Mouse (Mus musculus) embryonic fibroblast, embryonic 13.5 days (primary cell): ENCODE results near the gene Treh. TPM values are rescaled to one million over a fixed set of nuclear protein-coding genes. Genes with fewer than 3 reads are reported as not detected.

Source experiments
- H3K27ac ChIP-seq: 2 replicates; pipeline ENCODE4 v1.5.1; 2012; ENCODE audit warnings: low read length, control low read depth, inconsistent platforms; ENCODE audit not compliant: insufficient read depth
- H3K4me1 ChIP-seq: 2 replicates; pipeline ENCODE4 v1.6.1; 2011; ENCODE audit warnings: low read length; ENCODE audit not compliant: control insufficient read depth, insufficient read depth
- H3K4me3 ChIP-seq: 2 replicates; pipeline ENCODE4 v1.5.1; 2011; ENCODE audit warnings: mild to moderate bottlenecking, control low read depth, low read length; ENCODE audit not compliant: insufficient read depth
- CTCF ChIP-seq: IDR thresholded peaks from 2 replicates; pipeline ENCODE4 v1.5.1; 2011; ENCODE audit warnings: mild to moderate bottlenecking, control low read depth, low read length, moderate library complexity, borderline replicate concordance; ENCODE audit not compliant: insufficient read depth
- POLR2A ChIP-seq: IDR thresholded peaks from 2 replicates; pipeline ENCODE4 v1.6.1; 2011; ENCODE audit warnings: low read depth, mild to moderate bottlenecking, control low read depth, low read length, moderate library complexity
- polyA plus RNA-seq: library from polyadenylated mRNA; stranded (reverse); fragments of >200 nt; gene quantifications from 2 replicates; pipeline ENCODE4 v1.2.4, GENCODE M21; 2011; ENCODE audit warnings: low read depth; ENCODE audit not compliant: missing spikeins, insufficient read length

Treh gene
- polyA plus RNA-seq, 1 experiment = not detected

- Histone ChIP-seq H3K4me3 (no peak overlapping the region), H3K4me1 (no peaks in the 10 kb centered on the region), H3K27ac (no peak overlapping the region)
- TF ChIP-seq POLR2A = no peak
- TF ChIP-seq CTCF = no peak
These were observed 24.8 kb downstream of the Treh start for GRCm38 (mm10) chr9:44697866-44698265.

GRCm38 (mm10) chr9:44699196-44699595, 26.2 kb downstream of the Treh start:
- Histone ChIP-seq H3K4me1 (no peaks in the 10 kb centered on the region), H3K4me3 (no peak overlapping the region), H3K27ac (no peak overlapping the region)
- TF ChIP-seq CTCF (no peak), POLR2A (no peak)

GRCm38 (mm10) chr9:44699730-44700129, 26.7 kb downstream of the Treh start:
- Histone ChIP-seq H3K4me1 (no peaks in the 10 kb centered on the region), H3K4me3 (no peak overlapping the region), H3K27ac (no peak overlapping the region)
- TF ChIP-seq CTCF = no peak
- no peak for TF ChIP-seq POLR2A

- H3K4me1 ChIP-seq = peaks cover 8% of the 10 kb centered on the region
- TF ChIP-seq CTCF (no peak), POLR2A (no peak)
- no peak overlapping the region for H3K4me3 ChIP-seq
- H3K27ac ChIP-seq = no peak overlapping the region
These were observed 34.9 kb downstream of the Treh start for GRCm38 (mm10) chr9:44707749-44708428.

GRCm38 (mm10) chr9:44708429-44708765, 35.4 kb downstream of the Treh start:
- Histone ChIP-seq H3K4me1 (peaks cover 8% of the 10 kb centered on the region), H3K27ac (no peak overlapping the region), H3K4me3 (peak overlapping the region; percentile 12; the same call in 1 of the 2 replicates)
- TF ChIP-seq CTCF = no peak
- no peak for TF ChIP-seq POLR2A

GRCm38 (mm10) chr9:44708925-44709324, 35.9 kb downstream of the Treh start:
- Histone ChIP-seq H3K4me3 (peak overlapping the region; percentile 12; the same call in 1 of the 2 replicates), H3K4me1 (peaks cover 8% of the 10 kb centered on the region), H3K27ac (no peak overlapping the region)
- TF ChIP-seq POLR2A (no peak), CTCF (no peak)

- no peak overlapping the region for H3K4me3 ChIP-seq
- peak; percentile 56; the same call in 1 of the 2 replicates for TF ChIP-seq CTCF
- no peak for TF ChIP-seq POLR2A
- no peak overlapping the region for H3K27ac ChIP-seq
- H3K4me1 ChIP-seq = peaks cover 8% of the 10 kb centered on the region
These were observed 36.6 kb downstream of the Treh start for GRCm38 (mm10) chr9:44709600-44709999.

GRCm38 (mm10) chr9:44710213-44710612, 37.2 kb downstream of the Treh start:
- Histone ChIP-seq H3K4me3 (no peak overlapping the region), H3K27ac (no peak overlapping the region), H3K4me1 (peaks cover 8% of the 10 kb centered on the region)
- TF ChIP-seq POLR2A (no peak), CTCF (no peak)

- H3K4me3 ChIP-seq = no peak overlapping the region
- no peak for TF ChIP-seq POLR2A
- TF ChIP-seq CTCF = no peak
- H3K4me1 ChIP-seq = peaks cover 8% of the 10 kb centered on the region
- no peak overlapping the region for H3K27ac ChIP-seq
These were observed 38.6 kb downstream of the Treh start for GRCm38 (mm10) chr9:44711602-44712001.

GRCm38 (mm10) chr9:44713080-44713479, 40.0 kb downstream of the Treh start:
- Histone ChIP-seq H3K4me1 (peaks cover 8% of the 10 kb centered on the region), H3K4me3 (no peak overlapping the region), H3K27ac (no peak overlapping the region)
- TF ChIP-seq CTCF (no peak), POLR2A (no peak)
